Mouse (Mus musculus) ovary, postnatal 10 days (tissue): ENCODE measurements around the gene Haus8.
"Not testable (repeated sequence)": the region's sequence is repeated elsewhere in the genome, so short reads cannot be mapped to it uniquely, and the experiment has no call there.

Experiments
- DNase-seq: peaks from one replicate; pipeline ENCODE4 v3.0.0; 2022; ENCODE audit warnings: low spot score

Gene Haus8

DNA sequence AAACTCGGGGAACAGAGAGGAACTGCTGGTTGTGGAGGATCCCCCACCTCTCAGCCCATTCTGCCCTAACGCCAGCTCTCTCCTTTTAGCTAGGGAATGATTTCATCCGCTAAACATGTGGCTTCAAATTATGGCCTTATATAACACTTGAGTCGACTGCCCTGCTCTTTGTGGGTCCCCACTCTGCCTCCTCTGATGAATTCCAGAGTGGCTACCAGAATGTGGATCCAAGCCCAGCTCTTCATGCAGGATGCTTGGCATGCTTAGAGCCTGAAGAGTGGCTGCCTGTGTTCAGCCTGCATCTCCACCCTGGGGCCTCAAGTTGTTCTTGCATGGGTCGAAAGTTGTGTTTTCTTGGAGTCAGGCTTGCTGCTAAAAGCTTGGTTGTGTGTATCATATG lies 9.9 kb upstream of the Haus8 start:
- no peak for DNase-seq

DNA sequence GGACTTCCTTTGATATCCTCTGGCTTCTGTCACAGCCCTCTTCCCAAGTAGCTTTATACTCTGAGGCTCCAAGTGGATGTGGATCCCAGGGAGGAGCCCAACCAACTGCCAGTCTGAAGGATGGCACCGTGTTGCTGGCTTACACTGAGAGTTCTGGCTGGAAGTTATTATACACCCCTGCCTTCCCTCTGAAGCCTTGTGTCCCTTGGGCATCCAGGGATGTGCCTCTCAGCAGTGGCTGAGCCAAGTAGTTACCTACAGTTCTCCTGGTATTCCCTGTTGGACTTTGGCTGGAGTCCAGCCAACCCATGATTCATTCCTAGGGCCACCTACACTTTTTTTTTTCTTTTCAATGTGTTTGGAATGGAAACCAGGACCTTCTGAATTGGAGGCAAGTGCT lies 9.0 kb upstream of the Haus8 start:
- not testable (repeated sequence) for DNase-seq

DNA sequence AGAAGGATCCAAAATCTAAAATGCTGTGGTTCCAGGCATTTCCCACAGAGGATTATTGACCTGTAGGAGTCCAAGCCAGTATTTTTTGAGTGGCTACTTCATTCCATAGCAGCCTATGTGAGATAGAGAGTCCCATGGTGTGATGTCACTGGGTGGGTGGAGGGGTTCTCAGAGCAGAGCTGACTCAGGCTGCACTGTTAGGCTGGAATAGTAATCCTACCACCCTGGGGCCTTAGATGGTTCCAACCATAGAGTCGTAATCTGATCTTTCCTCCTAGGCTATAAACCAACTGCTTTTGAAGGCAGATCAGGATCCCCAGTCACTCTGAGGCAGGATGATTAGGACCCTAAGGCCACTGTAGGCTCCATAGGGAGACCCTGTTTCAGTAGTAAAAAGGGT lies 6.7 kb upstream of the Haus8 start:
- DNase-seq = not testable (repeated sequence)

DNA sequence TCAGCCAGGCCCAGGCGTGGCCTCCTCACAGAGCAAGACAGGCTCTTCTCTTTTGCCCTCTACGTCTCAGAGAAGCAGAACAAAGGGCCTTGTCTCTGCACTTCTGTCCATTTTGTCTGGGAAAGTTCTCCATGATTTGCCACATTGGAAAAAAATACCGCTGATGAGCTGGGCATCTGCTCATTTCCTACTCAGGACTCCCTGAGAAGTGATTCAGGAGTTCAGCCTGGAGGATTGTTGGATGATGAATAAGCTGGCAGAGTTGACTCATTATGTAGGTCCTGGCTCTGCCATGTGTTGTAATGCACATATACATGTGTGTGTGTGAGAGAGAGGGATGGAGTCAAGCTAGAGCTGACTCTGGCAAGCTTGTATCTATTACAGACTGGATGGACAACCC lies 3.4 kb upstream of the Haus8 start:
- DNase-seq = no peak

DNA sequence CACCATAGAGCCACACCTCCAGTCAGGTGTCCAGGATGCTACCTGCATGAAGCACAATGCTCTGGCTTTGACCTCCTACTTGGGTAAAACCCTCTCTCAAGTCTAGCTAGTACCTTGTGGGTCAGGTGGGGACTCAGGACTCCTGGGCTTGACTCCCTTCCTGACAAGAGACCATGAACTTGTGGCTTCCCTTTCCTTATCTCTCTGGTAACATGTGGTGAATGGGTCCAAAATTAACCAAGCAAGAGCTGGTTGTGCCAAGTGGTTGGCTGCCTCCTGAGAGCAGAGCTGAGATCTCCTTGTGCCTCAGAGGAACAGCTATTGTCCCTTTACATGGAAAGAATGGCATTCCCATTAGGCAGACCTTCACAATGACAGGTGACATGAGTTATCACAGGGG lies 1.7 kb upstream of the Haus8 start:
- DNase-seq = no peak

DNA sequence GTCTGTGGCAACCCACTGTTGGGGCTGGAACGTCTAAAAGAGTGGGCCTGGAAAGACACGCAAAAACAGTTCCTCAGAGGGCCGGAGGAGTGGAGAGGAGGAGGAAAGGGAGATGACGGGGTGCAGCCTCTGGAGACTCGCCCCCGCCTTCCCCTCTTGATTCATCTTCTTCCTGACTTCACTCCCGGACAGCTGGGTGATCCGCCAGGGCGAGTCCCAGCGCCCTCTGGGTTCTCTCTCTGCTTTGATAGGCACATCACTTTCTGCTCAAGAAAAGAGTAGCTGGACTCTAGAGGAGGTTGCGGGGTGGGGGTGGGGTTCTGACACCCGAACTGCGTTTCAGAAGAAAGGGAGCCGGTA lies 397 bp upstream of the Haus8 start:
- DNase-seq = peak; percentile 29

DNA sequence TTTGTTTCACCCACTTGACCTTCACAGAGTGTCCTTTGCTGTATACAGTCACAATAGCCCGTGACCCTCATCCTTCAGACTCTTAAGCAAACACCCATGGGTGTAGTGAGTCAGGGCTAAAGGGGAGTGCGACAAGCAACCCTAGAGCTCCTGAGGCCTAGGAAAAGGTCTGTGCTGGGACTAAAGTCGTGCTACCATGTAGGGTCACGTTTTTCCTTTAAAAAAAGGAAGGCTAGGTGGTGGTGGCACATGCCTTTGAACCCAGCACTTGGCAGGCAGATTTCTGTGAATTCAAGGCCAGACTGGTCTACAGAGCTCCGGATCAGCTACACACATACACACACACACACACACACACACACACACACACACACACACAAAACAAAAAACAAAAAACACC lies 1.1 kb downstream of the Haus8 start:
- DNase-seq = no peak

DNA sequence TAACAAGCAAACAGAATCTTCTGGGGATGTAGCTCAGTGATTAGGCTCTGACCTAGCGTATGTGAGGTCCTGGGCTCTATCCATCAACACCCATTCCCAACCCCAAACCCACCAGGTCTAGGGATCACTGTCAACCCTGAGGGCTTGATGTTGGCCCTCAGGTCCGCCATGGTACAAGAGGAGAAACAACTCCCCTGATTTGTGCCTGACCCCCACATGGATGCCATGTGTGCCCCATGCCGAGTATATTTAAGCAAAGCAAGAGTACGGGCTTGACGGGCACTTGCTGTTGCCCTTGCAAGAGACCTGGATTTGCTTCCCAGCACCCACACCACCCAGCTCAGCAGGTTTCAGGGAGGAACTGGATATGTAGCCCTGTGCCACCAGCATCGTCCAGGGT lies 4.4 kb downstream of the Haus8 start:
- not testable (repeated sequence) for DNase-seq

DNA sequence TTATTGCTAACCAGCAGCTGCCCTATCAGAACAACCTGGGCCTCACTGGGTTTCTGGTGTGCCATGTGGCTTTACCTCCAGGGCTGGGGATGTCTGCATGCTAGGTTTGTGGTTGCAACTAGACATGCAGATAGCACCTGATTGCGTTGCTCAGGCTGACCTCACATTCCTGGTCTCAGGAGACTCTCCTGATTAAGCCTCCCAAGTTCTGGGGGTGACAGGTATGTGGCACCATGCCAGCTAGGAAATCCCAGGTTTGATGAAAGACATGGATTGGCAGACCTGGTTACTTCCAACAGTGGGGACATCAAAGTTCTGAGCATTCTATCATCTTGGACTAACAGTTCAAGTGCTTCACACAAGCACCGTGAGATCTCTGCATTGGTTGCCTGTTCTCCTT lies 5.0 kb downstream of the Haus8 start:
- DNase-seq = no peak

DNA sequence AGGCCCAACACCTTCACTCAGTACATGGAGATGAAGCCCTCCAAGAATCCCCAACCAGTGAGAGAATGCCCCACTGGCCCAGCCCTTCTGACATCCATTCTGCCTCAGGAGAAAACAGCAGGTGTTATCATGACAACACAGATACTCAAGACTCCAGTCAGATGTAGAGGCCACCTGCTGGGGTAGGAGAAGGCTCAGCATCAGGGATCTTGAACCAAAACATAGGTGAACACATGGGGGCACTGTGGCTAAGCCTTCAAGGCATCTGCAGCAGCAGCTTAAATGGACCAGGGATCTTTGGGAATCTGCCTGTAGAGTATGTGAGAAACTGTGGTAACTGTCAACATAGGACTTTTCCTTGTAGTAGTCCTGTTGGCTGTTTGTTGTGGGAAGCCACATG lies 11.5 kb downstream of the Haus8 start:
- no peak for DNase-seq

DNA sequence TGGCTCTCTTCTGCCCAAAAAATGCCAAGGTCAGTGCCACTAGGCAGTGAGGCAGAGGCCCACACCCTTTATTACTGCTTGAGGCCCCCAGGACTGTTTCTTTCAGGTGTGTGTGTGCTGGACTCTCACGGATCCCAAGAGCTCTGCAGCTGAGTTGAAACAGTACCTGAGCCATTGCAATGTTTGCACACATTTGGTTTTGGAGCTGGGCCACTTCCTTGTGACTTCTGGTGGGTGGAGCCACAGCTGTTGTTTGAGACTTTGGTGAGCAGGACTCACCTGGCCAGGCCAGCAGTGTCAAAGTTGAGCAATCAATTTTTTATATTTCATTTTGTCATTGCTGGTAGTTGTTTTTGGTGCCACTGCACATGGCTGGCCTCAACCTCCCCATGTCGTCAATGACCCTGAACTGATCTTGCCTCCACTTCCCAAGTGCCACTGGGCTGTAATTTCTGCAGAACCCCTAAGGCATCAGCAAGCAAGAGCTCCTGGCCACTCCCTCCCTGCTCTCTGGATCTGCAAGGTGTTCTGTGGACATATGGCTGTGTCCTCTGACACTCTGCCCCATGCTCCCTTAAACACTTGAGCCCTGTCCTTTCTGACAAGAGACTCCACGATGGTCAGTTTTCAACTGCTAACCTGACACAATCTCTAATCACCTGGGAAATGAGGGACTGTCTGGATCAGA lies 16.0 kb downstream of the Haus8 start:
- no peak for DNase-seq

DNA sequence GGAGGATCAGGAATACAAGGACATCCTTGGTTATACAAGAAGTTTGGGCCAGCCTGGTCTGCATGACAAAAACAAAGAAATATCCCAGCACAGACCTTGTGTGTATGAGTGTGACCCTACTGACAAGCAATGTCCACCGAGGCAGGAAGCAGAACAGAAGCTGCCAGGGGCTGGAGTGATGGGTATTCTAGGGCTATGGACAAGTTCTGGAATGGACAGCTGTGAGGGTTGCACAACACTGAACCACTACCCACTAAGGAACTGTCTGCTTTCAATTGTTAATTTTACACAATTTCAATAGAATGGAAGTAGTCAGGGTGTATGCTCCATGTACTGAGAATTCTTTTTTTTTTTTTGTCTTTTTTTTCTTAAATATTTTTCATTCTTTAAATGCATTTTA lies 24.5 kb downstream of the Haus8 start:
- DNase-seq = no peak

DNA sequence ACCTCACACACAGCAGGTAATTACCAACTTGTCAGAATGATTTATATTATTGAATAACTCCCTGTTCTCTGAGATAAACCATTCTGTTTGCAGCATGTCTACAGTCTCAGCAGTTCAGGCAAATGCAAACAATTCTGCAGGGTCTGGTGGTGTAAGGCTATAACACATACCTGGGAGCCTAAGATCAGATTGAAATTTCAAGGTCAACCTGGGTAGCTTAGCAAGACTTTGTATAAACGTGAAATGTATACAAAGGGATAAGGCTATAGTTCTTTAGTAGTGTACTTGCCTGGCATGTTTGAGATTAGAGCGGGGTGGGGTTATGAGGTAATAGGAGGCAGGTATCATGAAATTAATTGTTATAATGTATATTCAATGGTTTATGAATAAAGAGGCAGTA lies 30.0 kb downstream of the Haus8 start:
- no peak for DNase-seq

DNA sequence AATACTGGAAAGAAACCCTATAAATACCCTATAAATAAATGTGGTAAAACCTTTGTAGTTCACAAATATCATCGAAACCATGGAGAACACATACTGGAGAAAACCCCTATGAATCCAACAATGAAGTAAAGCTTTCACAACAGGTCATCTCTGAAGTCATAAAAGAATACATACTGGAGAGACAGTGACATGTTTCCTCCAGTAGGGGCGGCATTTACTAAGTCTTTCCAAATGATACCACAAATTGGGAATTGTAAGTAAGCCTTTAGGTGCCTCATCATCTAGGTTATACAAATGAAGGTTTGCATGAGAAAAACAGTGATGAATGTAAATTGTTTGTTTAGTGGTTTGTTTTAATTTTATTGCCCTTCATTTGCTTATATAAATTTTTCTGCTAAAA lies 48.2 kb downstream of the Haus8 start:
- no peak for DNase-seq

DNA sequence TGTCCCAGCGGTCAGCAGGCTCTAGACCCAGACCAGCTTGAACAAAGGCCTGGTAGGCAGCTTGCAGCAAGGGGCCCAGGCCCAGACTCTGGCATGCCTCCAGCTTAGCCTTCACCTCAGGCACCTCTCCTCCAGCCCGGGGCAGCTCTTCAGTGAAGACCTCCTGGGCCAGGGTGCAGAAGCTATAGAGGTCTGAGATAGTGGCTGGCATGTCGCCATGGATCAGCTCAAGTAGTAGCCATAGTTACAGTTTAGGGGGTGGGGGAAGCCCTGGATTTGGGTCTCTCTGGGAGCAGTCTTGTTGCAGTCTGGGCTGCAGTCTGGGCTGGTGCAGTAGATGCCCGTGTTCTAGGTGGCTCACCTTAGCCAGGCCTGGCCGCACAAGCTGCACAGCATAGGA lies 58.5 kb downstream of the Haus8 start:
- DNase-seq = not testable (repeated sequence)

DNA sequence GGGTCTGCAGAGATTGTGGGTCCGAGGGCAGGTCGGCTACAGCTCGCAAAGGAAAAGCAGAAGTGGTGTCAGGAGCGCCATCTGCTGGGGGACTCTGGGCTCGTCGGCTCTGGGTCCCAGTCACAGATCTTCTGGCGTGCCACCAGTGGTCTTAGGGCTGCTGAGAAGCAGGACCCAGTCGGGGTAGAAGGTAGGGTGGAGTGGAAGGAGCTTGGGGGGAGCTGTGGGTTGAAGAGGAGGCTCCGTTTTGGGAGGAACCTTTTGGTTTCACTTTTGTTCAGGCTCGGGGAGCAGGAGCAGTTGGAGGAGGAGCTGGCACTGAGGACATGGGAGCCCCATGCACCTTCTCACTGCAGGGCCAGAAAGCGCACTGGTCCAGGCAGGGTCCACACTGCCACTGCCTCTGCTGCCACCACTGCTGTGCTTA lies 67.2 kb downstream of the Haus8 start:
- peak; percentile 18 for DNase-seq
